Mouse (Mus musculus) mesoderm, embryonic 11.5 days (tissue): ENCODE data around the gene Olfr1380.
A peak's percentile ranks its signal among the peaks of the same experiment; 100 is the strongest.
"Not testable (repeated sequence)": the region's sequence is repeated elsewhere in the genome, so short reads cannot be mapped to it uniquely, and the experiment has no call there.

ENCODE experiments used
- DNase-seq: peaks from one replicate; pipeline ENCODE4 v3.0.0-alpha.2; 2012; ENCODE audit warnings: low read depth, low spot score

Gene Olfr1380

DNA sequence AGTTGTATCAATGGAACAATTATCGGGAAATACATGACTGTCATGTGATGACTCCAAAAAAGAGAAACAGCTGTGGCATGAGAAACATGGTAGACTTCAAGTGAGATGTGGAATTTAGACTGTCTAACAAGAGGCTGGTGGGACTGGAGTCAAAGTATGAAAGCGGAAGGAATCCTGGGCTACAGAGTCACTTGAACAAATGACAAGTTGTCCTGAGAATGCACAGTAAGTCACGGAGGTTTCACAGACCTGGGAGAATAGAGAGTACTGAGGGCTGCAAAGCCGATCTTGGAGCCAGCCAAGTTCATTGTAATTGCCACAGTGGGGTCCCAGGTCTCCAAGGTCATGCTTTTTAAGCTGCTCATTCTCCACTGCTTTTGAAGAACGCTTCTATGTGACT is at the start of gene Olfr1380:
Gene Olfr1380, plus strand, starts transcription at position 301 of the 400 bp plus-strand sequence.
- DNase-seq = not testable (repeated sequence)

DNA sequence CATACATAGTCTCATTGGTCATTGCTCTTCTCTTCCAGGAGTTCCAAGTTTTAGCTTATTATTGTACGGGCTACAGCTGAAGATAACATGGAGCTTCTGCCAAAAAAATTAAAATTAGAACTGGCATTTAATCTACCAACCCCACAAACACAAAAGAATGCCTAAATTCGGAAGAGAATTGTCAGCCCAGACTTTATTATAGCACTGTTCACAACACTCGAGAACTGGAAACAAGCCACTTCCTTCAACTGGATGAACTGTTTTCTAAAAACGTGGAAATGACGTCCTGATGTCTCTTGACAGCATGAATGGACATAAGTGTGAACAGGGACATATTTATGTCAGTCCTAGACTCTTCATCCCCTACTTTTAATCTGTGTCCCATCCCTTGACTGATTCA is 38.6 kb upstream of the Olfr1380 start:
- no peak for DNase-seq

DNA sequence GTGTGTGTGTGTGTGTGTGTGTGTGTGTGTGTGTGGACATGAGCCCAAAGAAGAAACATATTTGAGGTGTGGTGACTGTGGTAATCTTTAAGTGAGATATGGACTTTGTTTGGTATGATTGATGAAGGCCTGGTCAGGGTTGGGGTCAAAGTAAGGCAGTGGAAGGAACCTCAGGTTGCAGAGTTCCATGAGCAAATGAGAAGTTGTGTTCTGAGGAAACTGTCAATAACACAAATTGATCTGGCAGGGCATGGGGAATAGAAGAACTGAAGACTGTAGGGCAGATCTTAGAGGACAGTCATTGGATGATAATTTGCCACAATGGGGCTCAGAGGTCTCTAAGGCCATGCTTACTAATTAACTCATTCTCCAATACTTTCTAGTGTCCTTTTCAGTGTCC is 37.3 kb upstream of the Olfr1380 start, which contains the start of gene Olfr1383:
Gene Olfr1383, plus strand, starts transcription at position 301 of the 400 bp plus-strand sequence.
- no peak for DNase-seq

DNA sequence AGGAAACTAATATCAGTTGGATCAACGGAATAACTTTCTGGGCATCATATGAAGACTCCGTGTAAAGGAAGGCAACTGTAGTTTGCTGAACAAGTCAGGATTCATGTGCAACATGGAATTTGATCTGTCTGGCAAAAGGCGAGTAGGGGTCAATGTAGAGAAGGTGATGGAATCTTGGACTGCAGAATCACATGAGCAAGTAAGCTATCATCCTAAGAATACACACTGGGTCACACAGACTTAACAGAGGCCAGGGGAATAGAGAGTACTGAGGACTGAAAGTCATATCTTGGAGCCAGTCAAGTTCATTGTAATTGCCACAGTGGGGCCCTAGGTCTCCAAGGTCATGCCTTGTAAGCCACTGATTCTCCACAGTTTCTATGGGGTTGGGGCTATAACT is 28.7 kb upstream of the Olfr1380 start, which contains the start of gene Olfr1382:
Gene Olfr1382, plus strand, starts transcription at position 301 of the 400 bp plus-strand sequence.
- no peak for DNase-seq

DNA sequence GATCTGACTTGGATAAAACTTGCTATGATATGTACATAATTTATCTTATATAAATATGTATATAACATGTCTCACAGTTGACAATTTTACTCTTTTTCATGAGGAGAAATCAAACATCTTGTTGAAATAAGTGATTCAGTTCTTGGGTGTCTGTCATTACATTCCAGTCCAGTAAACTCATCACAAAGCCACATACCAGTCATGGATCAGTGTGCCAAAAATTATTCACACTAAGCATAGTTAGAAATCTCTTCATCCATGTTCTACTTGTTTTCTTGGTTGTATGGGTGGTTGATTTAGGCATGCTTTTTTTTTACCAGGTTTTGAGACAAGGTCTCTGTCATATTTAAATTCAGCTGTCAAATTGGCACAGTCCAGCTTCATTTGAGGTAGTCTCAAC is 23.9 kb upstream of the Olfr1380 start:
- no peak for DNase-seq

DNA sequence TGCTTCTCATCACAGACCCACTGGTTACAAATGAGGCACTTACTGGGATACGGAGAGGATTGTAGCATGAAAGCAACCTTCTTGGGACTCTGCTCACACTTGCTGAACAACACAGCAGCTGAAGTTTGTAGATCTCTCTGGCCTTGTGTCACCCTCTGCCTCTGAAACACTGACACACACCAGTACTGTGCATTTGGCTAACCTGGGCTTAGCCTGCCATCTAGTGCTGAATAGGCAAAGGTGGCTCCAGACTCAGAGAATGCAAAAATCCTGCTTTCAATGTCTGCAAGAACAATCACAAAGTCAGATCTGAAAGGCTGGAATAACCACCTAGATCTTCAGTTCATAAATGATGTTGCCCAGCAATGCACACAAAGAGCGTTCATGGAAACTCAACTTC is 20.0 kb upstream of the Olfr1380 start:
- not testable (repeated sequence) for DNase-seq

DNA sequence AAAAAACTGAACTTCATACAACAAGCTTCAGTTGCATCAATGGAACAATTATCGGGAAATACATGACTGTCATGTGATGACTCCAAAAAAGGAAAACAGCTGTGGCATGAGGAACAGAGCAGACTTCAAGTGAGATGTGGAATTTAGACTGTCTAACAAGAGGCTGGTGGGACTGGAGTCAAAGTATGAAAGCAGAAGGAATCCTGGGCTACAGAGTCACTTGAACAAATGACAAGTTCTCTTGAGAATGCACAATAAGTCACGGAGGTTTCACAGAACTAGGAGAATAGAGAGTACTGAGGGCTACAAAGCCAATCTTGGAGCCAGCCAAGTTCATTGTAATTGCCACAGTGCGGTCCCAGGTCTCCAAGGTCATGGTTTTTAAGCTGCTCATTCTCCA is 13.5 kb upstream of the Olfr1380 start, which contains the start of gene Olfr1381:
Gene Olfr1381, plus strand, starts transcription at position 301 of the 400 bp plus-strand sequence.
- peak; percentile 2 for DNase-seq

DNA sequence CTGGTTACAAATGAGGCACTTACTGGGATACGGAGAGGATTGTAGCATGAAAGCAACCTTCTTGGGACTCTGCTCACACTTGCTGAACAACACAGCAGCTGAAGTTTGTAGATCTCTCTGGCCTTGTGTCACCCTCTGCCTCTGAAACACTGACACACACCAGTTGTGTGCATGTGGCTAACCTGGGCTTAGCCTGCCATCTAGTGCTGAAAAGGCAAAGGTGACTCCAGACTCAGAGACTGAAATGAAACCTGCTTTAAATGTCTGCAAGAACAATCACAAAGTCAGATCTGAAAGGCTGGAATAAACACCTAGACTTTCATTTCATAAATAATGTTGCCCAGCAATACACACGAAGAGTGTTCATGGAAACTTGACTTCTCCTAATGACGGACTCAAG is 2.6 kb upstream of the Olfr1380 start:
- peak; percentile 1 for DNase-seq

DNA sequence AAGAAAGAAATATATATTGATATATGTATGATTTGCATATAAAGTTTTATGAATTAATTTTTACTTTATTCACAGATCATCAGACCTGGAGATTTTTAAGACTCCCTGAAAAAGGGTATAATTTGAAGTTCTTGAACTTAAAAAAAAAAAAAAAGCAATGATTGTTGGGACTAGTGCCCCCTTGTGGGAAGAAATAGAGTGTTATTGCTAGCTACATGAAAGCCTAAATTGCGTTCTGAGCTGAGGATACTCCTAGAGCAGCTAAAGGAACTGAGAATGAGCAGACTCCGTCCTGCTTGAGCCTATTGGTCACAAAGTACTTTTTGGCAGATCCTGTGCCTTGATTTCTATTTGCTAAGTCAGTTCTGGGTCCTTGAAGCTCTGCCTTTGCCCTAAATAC is 18.4 kb downstream of the Olfr1380 start:
- DNase-seq = peak; percentile 9

DNA sequence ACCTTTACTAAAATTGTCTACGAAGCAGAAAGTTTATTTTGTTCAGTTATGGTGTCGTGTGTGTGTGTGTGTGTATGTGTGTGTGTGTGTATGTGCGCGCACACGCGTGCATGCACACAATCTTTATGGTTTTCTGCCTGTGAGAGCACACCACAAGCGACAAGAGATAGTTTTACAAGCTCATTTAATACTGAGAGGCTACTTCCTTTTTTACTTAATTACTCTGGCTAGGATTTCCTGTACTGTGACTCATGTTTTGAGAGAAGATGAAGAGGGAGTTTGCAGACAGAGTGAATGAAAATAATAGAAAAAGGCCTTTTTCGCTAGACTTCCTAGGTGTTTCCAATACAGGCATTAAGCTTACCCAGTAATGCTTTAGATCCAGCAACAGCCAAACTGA is 23.8 kb downstream of the Olfr1380 start:
- not testable (repeated sequence) for DNase-seq

DNA sequence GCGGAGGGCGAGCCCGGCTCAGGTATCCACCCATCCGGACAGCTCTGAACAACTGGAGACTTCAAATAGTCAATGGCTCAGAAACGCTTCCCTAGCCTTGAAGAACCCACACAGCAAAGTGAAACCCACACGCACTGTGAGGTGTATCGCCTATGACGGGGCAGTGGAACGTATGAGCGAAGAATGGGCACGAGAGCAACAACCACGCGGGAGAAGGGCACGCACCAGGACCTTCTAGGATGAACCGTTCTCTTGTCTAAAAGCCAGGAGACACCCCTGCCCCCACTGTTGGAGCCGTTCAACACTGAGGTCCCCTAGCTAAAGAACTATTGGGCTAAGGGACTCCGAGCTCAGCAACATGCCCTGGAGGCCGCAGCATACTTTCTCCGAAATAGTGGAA is 33.5 kb downstream of the Olfr1380 start:
- DNase-seq = no peak

DNA sequence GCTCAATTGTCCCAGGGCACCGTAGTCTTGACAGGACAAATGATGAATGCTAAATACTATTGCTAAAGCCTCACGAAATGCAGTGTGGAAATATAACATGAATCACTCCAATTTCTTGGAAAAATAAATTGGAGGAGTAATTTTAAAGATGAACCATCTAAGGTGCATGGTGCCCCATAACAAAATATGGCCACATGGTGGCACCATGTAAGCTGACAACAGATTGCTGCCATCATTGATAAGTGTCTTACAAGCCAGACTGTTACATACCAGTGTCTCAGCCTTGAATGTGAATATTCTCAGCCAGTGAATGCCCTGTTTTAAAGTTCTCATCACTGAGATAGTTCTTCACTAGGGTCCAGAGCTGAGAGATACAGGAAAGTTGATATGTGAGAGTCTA is 40.5 kb downstream of the Olfr1380 start:
- not testable (repeated sequence) for DNase-seq

DNA sequence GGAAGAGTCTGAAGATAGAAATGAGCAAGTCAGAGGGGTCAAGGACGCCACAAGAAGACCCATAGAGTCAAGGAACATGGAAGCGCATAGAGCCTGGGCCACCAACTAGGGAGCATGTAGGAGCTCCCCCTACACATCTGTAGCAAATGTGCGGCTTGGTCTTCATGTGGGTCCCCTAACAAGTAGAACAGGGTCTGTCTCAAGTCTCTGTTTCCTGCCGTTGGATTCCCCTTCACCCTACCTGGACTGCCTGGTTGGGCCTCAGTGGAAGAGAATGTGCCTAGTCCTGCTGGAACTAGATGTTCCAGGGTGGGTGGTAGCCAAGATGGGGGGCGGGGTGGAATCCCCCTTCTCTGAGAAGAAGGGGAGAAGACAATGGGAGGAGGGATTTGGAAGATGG is 51.6 kb downstream of the Olfr1380 start:
- DNase-seq = not testable (repeated sequence)

DNA sequence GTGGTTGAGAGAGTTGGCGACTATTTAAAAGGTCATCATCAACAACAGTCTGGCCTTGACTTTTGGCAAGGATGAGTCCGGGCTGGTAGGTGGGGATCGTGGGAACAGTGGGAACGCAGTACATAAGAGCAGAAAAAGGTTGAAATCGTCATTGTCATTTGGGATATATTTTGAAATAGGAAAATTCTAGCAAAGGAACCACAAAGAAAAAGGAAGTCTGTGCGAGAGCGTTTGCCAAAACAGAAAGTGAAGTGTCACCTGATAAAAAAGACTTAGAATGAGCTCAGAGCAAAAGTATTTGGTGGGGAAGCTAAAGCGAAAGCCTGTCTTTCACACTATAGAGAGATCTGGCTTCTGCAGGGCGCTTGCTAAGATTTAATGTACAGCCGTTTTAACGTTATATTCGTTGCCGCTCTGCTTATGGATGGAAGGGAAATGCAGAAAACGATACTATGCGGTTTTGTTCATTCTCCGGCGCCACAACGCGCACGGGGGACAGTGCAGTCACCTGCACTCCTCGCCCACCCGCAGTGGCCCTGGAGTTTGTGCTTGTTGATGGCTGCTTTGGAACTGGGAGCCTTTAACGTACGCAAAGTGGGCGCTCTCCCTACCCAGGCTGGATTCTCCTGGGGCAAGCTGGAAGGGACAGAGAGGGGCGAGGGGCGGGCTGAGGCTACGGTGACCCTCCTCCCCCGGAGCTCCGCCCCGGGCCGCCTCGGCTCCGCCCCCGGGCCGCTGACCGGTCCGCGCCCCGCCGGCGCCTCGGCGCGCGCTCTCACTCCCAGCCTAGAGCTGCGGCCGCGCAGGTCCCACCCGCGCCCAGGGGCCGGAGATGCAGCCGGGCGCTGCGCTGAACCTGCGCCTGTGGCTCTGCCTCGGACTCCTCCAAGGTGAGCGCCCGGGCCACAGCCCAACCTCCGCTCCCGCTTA is 52.5 kb downstream of the Olfr1380 start, which contains the start of gene Flt4:
Gene Flt4, plus strand, starts transcription at position 326 of the 930 bp plus-strand sequence.
- DNase-seq = peak; percentile 33

DNA sequence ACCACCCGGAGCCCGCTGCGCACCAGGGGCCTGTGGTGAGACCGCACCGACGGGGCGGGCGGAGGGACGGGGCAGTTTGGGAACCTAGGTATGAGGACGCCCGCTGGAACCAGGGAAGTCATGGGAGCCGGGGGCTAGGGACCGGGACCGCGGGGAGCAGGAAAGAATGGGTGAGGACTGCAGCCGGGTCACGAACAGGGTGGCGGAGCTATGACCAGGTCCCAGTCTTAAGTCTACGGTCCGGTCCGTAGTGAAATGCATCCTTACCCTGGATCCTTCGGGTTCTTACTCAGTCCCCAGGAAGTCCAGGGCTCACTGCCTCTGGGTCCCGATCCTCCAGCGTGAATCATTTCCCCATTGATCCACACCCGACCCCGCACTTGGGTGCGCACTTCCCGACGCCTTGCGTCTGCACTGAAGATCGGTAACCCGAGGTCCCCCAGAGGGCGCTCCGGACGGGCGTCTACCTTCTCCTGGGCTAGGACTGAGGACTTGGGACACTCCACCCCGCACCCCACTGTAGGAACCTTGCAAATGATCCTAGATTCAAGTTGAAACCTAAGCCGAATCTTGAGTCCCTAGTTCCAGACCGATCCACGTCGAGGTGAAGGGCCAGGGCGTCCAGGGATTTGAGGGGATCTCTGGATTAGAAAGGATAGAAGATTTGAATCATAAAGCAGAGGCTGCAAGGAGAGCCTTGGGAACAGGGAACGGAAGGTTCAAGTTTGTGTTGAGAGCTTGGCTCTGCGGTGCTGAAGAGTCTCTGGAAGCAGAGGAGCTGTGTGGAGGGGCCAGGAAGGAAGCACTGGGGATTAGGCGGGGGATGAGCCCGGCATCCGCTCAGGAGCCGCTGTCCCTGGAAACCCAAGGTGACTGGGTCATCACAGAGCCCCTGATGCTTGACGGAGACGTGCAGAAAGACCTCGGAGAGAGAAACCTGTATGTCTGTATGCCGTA is 53.5 kb downstream of the Olfr1380 start:
- DNase-seq = not testable (repeated sequence)

DNA sequence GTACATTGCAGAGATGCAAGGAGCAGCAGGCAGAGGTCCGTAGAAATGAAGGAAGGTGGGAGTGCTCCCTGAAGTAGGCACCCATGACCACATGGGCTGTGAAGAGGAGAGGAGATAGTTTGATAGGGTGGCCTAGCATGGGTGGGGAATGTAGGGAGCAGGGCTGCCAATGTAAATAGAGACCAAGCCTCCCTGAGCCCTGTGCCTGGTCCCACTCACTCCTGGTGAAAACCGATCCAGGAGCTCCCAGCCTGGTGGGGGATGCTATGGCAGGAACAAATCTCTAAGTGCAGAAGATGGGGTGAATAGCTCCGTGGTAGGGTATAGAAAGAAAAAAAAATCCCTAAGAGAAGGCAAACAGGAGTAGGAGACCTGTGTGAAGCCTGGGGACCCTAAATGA is 54.7 kb downstream of the Olfr1380 start:
- DNase-seq = not testable (repeated sequence)

DNA sequence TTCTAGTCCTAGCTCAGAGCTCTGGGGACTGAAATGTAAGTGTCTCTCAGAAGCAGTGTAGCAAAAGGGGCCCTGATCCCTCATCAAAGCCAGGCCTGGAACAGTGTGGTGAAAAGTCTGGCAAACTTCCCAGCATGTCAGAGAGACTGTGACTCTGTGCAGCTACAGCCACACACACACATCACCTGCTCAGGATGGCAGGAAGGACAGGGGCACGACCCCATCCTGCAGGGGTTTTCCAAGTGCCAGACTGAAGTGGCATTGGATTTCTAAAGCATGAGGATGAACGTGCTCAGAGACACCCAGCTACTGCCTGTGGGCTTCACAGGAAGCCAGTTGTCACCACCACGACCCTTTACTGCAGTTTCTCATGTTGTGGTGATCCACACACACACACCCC is 55.5 kb downstream of the Olfr1380 start:
- no peak for DNase-seq

DNA sequence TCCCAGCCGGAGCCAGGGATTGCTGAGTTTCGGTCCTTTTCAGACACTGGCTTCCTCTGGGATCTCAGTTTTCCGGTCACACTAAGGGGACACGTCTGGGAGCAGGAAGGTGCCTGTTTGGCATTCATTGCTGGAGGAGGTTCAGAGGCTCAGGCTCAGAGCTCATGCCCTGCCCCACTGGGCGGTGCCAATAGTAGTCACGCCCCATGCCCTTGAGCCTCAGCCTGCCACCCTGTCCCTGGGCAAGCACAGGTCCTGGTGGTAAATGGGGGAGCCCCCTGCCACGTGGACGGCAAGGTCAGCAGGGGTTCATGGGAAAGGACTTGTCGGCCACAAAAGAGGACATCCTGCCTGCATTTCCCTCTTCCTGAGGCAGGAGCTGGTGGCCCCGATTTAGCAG is 56.7 kb downstream of the Olfr1380 start:
- DNase-seq = no peak
